Mouse (Mus musculus): ENCODE measurements at regions not wholly inside any gene's neighbourhood (a gene's known extent, or its start where the extent isn't known, plus 50 kb on each side); places are given as distances from the start of the nearest gene placed in this dataset.

- H3K36me3 ChIP-seq (ENCODE audit: control insufficient read depth, insufficient read depth), result no peaks in the 10 kb centered on the region
- no peaks in the 10 kb centered on the region for H3K9me3 ChIP-seq (replicated peaks; ENCODE audit: control insufficient read depth, low read length)
- 0 out of 2 replicates have a peak, but pooled peaks have one; percentile 23 for ATAC-seq (replicated peaks; ENCODE audit: extremely low read depth, insufficient read depth, low FRiP score)
- H3K4me2 ChIP-seq (ENCODE audit: low read depth, low read length), result no peak overlapping the region
- peak overlapping the region; percentile 12 for H3K27ac ChIP-seq (ENCODE audit: low read length)
- H3K27me3 ChIP-seq (ENCODE audit: control insufficient read depth, insufficient read depth, low read length), result no peaks in the 10 kb centered on the region
- H3K9ac ChIP-seq (ENCODE audit: low read length), result no peak overlapping the region
- peaks cover 47% of the 10 kb centered on the region for H3K4me1 ChIP-seq (ENCODE audit: control insufficient read depth, insufficient read depth, low read length)
- H3K4me3 ChIP-seq (ENCODE audit: low read length), result no peak overlapping the region
- 45% methylated on average over 4 of the region's 4 CpGs for WGBS
Measured at GRCm38 (mm10) chr14:25342865-25343565, 116.0 kb upstream of the Zmiz1 start.

GRCm38 (mm10) chr14:25345995-25346394 lies 113.0 kb upstream of the Zmiz1 start:
- Histone ChIP-seq H3K9me3 (replicated peaks; ENCODE audit: control insufficient read depth, low read length) (no peaks in the 10 kb centered on the region), H3K4me2 (ENCODE audit: low read depth, low read length) (no peak overlapping the region), H3K27ac (ENCODE audit: low read length) (peak overlapping the region; percentile 40; the same call in 1 of the 2 replicates), H3K9ac (ENCODE audit: low read length) (no peak overlapping the region), H3K36me3 (ENCODE audit: control insufficient read depth, insufficient read depth) (no peaks in the 10 kb centered on the region), H3K4me1 (ENCODE audit: control insufficient read depth, insufficient read depth, low read length) (peaks cover 39% of the 10 kb centered on the region), H3K4me3 (ENCODE audit: low read length) (no peak overlapping the region), H3K27me3 (ENCODE audit: control insufficient read depth, insufficient read depth, low read length) (no peaks in the 10 kb centered on the region)
- WGBS, result 27% methylated on average over 2 of the region's 2 CpGs
- peak; percentile 72 for ATAC-seq (replicated peaks; ENCODE audit: extremely low read depth, insufficient read depth, low FRiP score)

DNA sequence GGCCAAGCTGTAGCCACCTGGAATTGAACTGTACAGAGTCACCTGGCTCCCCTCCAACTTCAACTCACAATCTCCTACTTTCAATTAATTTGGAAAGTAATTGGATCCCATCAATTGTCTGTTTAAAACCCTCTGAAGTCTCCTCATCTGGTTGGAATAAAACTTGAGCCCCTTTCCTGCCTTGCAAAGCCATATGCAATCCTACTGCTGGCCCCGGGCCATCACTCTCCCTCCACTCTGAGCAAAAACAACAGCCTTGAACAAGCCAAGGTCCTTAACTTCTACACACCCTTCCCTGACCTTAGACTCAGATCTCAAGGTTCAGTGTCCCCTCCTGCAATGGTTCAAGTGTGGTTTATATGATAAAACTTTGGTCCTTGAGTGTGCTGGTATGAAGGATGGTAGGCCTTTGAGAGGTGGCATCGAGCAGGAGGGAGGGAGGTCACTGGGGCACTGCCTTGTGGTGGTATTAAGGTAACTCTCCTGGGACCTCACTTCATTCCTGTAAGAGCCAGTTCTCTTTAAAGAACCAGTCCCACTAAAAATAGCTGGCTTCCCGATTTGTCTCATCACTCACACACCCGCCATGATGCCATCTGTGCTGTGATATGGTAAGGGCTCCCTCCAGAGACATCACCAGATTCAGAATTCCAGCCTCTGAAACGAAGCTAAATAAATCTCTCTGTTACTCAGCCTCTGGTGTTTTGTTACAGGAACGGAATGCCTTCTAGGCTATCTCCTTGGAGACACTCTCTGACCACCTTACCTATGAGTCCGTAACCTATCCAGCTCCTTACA lies 112.0 kb upstream of the Zmiz1 start:
- WGBS, result 52% methylated on average over 7 of the region's 7 CpGs
- no peaks in the 10 kb centered on the region for H3K27me3 ChIP-seq (ENCODE audit: control insufficient read depth, insufficient read depth, low read length)
- no peak overlapping the region for H3K27ac ChIP-seq (ENCODE audit: low read length)
- H3K4me3 ChIP-seq (ENCODE audit: low read length), result no peak overlapping the region
- H3K9ac ChIP-seq (ENCODE audit: low read length), result no peak overlapping the region
- no peaks in the 10 kb centered on the region for H3K36me3 ChIP-seq (ENCODE audit: control insufficient read depth, insufficient read depth)
- no peak for ATAC-seq (replicated peaks; ENCODE audit: extremely low read depth, insufficient read depth, low FRiP score)
- no peaks in the 10 kb centered on the region for H3K9me3 ChIP-seq (replicated peaks; ENCODE audit: control insufficient read depth, low read length)
- H3K4me2 ChIP-seq (ENCODE audit: low read depth, low read length), result no peak overlapping the region
- H3K4me1 ChIP-seq (ENCODE audit: control insufficient read depth, insufficient read depth, low read length), result peaks cover 30% of the 10 kb centered on the region

- Histone ChIP-seq H3K36me3 (ENCODE audit: control insufficient read depth, insufficient read depth) (no peaks in the 10 kb centered on the region), H3K9me3 (replicated peaks; ENCODE audit: control insufficient read depth, low read length) (no peaks in the 10 kb centered on the region), H3K27me3 (ENCODE audit: control insufficient read depth, insufficient read depth, low read length) (no peaks in the 10 kb centered on the region), H3K4me3 (ENCODE audit: low read length) (no peak overlapping the region), H3K4me2 (ENCODE audit: low read depth, low read length) (no peak overlapping the region), H3K4me1 (ENCODE audit: control insufficient read depth, insufficient read depth, low read length) (peaks cover 27% of the 10 kb centered on the region), H3K27ac (ENCODE audit: low read length) (no peak overlapping the region), H3K9ac (ENCODE audit: low read length) (no peak overlapping the region)
- ATAC-seq (replicated peaks; ENCODE audit: extremely low read depth, insufficient read depth, low FRiP score), result no peak
- 67% methylated on average over 9 of the region's 9 CpGs for WGBS
Measured at GRCm38 (mm10) chr14:25350282-25350964, 108.6 kb upstream of the Zmiz1 start.

GRCm38 (mm10) chr14:25353804-25354203 lies 105.2 kb upstream of the Zmiz1 start:
- Histone ChIP-seq H3K9ac (ENCODE audit: low read length) (0 out of 2 replicates have a peak overlapping the region, but pooled peaks have one; percentile 11), H3K4me3 (ENCODE audit: low read length) (no peak overlapping the region), H3K27ac (ENCODE audit: low read length) (peak overlapping the region; percentile 56; the same call in 1 of the 2 replicates), H3K4me2 (ENCODE audit: low read depth, low read length) (no peak overlapping the region), H3K27me3 (ENCODE audit: control insufficient read depth, insufficient read depth, low read length) (no peaks in the 10 kb centered on the region), H3K36me3 (ENCODE audit: control insufficient read depth, insufficient read depth) (no peaks in the 10 kb centered on the region), H3K9me3 (replicated peaks; ENCODE audit: control insufficient read depth, low read length) (no peaks in the 10 kb centered on the region), H3K4me1 (ENCODE audit: control insufficient read depth, insufficient read depth, low read length) (peaks cover 14% of the 10 kb centered on the region)
- WGBS, result 44% methylated on average over 8 of the region's 8 CpGs
- peak; percentile 14; the same call in 1 of the 2 replicates for ATAC-seq (replicated peaks; ENCODE audit: extremely low read depth, insufficient read depth, low FRiP score)

DNA sequence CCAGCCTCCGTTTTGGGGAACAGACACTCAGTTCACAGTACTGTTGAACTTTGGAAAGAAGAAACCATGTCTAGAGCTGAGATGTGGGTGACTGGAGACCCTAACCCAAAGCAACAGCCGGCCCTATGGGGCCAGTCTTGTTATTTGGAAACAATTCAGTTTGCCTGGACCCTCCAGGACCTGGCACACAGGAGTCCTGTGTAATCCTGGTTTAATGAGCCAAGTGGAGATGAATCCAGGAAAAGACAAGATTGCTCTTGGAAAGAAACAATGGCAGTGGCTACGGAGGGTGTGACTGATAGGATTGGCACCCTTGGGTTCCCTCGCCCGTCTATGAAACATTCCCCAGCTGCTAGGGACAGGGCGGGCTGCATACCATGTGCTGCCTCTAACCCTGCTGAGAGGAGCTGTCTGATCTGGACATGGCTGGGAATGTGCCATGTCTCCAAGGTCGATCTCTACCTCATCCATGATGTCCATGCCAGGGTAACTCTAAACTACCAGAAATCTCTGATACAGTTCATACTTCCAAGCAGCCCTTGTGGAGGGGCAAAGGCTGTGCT lies 104.6 kb upstream of the Zmiz1 start:
- no peak overlapping the region for H3K9ac ChIP-seq (ENCODE audit: low read length)
- no peak for ATAC-seq (replicated peaks; ENCODE audit: extremely low read depth, insufficient read depth, low FRiP score)

GRCm38 (mm10) chr14:25357805-25358204 lies 101.2 kb upstream of the Zmiz1 start:
- Histone ChIP-seq H3K27ac (ENCODE audit: low read length) (no peak overlapping the region), H3K4me2 (ENCODE audit: low read depth, low read length) (no peak overlapping the region), H3K9me3 (replicated peaks; ENCODE audit: control insufficient read depth, low read length) (no peaks in the 10 kb centered on the region), H3K4me1 (ENCODE audit: control insufficient read depth, insufficient read depth, low read length) (peaks cover 26% of the 10 kb centered on the region), H3K36me3 (ENCODE audit: control insufficient read depth, insufficient read depth) (no peaks in the 10 kb centered on the region), H3K4me3 (ENCODE audit: low read length) (no peak overlapping the region), H3K9ac (ENCODE audit: low read length) (no peak overlapping the region), H3K27me3 (ENCODE audit: control insufficient read depth, insufficient read depth, low read length) (no peaks in the 10 kb centered on the region)
- 67% methylated on average over 9 of the region's 9 CpGs for WGBS
- no peak for ATAC-seq (replicated peaks; ENCODE audit: extremely low read depth, insufficient read depth, low FRiP score)

More for the DNA sequence above, 104.6 kb upstream of the Zmiz1 start:
- Histone ChIP-seq H3K27ac (ENCODE audit: low read length) (peak overlapping the region; percentile 56; the same call in 1 of the 2 replicates), H3K36me3 (ENCODE audit: control insufficient read depth, insufficient read depth) (no peaks in the 10 kb centered on the region), H3K9me3 (replicated peaks; ENCODE audit: control insufficient read depth, low read length) (no peaks in the 10 kb centered on the region), H3K4me1 (ENCODE audit: control insufficient read depth, insufficient read depth, low read length) (peaks cover 14% of the 10 kb centered on the region), H3K4me3 (ENCODE audit: low read length) (no peak overlapping the region), H3K4me2 (ENCODE audit: low read depth, low read length) (no peak overlapping the region), H3K27me3 (ENCODE audit: control insufficient read depth, insufficient read depth, low read length) (no peaks in the 10 kb centered on the region)
- 58% methylated on average over 7 of the region's 7 CpGs for WGBS

DNA sequence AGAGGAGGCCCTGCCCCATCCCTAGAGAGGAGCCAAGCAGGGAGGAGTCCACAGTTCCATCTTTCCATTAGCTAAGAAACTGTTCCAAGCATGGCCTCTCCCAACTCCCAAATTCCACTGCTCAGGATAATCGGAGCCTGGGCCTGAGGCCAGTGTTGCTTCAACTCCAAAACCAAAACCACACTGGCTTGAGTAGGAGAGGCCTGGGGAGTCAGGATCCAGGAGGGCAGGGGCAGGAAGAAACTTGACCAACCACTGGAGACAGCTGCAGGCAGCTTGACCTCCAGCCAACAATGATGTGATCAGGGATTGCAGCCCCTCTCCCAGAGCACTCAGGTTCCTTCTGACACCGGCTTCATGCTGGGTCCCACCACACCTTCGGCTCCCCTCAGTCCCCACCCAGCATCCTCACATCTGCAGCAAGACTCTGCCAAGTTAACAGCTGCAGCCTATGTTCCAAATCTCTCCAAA lies 99.1 kb upstream of the Zmiz1 start:
- no peaks in the 10 kb centered on the region for H3K36me3 ChIP-seq (ENCODE audit: control insufficient read depth, insufficient read depth)
- H3K27me3 ChIP-seq (ENCODE audit: control insufficient read depth, insufficient read depth, low read length), result no peaks in the 10 kb centered on the region
- H3K27ac ChIP-seq (ENCODE audit: low read length), result peak overlapping the region; percentile 24; the same call in 1 of the 2 replicates
- H3K4me2 ChIP-seq (ENCODE audit: low read depth, low read length), result no peak overlapping the region
- H3K9ac ChIP-seq (ENCODE audit: low read length), result no peak overlapping the region
- peak; percentile 49; the same call in 1 of the 2 replicates for ATAC-seq (replicated peaks; ENCODE audit: extremely low read depth, insufficient read depth, low FRiP score)
- H3K4me3 ChIP-seq (ENCODE audit: low read length), result no peak overlapping the region
- peaks cover 15% of the 10 kb centered on the region for H3K4me1 ChIP-seq (ENCODE audit: control insufficient read depth, insufficient read depth, low read length)
- H3K9me3 ChIP-seq (replicated peaks; ENCODE audit: control insufficient read depth, low read length), result no peaks in the 10 kb centered on the region
- WGBS, result 65% methylated on average over 3 of the region's 3 CpGs

All from heart, embryonic 16.5 days (tissue).